Mouse (Mus musculus) ES-E14 (cell line): ENCODE results near the gene Thada. TPM values are rescaled to one million over a fixed set of nuclear protein-coding genes. Genes with fewer than 3 reads are reported as not detected.

Source experiments
- DNase-seq: peaks from one replicate; pipeline ENCODE4 v3.0.0-alpha.2; 2013; ENCODE audit warnings: low read depth, low spot score
- H3K27ac ChIP-seq: 2 replicates; pipeline ENCODE4 v1.5.1; 2012; ENCODE audit warnings: low read depth, mild to moderate bottlenecking, low read length, moderate library complexity, mixed read lengths; ENCODE audit not compliant: poor library complexity, insufficient read depth, severe bottlenecking
- H3K36me3 ChIP-seq: 2 replicates; pipeline ENCODE4 v1.6.1; 2012; ENCODE audit warnings: mild to moderate bottlenecking, low read length, moderate library complexity, mixed read lengths; ENCODE audit not compliant: control insufficient read depth, poor library complexity, insufficient read depth, severe bottlenecking
- H3K4me1 ChIP-seq, 2 experiments: fragments of 150-350 bp in 1 of 2; sonication (generic) in 1 of 2; 2 replicates each; pipeline ENCODE4 v1.6.1; 2012; ENCODE audit warnings: low read length in 2 of 2, mild to moderate bottlenecking in 1 of 2, mixed read lengths in 1 of 2; ENCODE audit not compliant: control insufficient read depth in 2 of 2, insufficient read depth in 2 of 2, poor library complexity in 1 of 2
- H3K4me3 ChIP-seq, 2 experiments: fragments of 150-350 bp in 1 of 2; sonication (generic) in 1 of 2; 2 replicates each; pipeline ENCODE4 v1.5.1; 2012; ENCODE audit warnings: low read length in 2 of 2, low read depth in 1 of 2, mild to moderate bottlenecking in 1 of 2, mixed read lengths in 1 of 2; ENCODE audit not compliant: insufficient read depth in 1 of 2, poor library complexity in 1 of 2, severe bottlenecking in 1 of 2
- H3K9ac ChIP-seq: 2 replicates; pipeline ENCODE4 v1.6.1; 2012; ENCODE audit warnings: low read depth, mild to moderate bottlenecking, low read length, mixed read lengths; ENCODE audit not compliant: poor library complexity, insufficient read depth, severe bottlenecking
- H3K9me3 ChIP-seq: fragments of 150-350 bp; sonication (generic); 2 replicates; pipeline ENCODE4 v1.6.1; 2012; ENCODE audit warnings: low read depth, mild to moderate bottlenecking, low read length; ENCODE audit not compliant: control insufficient read depth, insufficient read depth
- CHD2 ChIP-seq: IDR thresholded peaks from 2 replicates; pipeline ENCODE4 v1.6.1; 2014; ENCODE audit warnings: mild to moderate bottlenecking, low read depth, low read length, inconsistent platforms
- HCFC1 ChIP-seq: IDR thresholded peaks from 2 replicates; pipeline ENCODE4 v1.6.1; 2012; ENCODE audit warnings: low read length, inconsistent platforms, borderline replicate concordance; ENCODE audit not compliant: insufficient read depth
- MAFK ChIP-seq: IDR thresholded peaks from 2 replicates; pipeline ENCODE4 v1.6.1; 2014; ENCODE audit warnings: mild to moderate bottlenecking, low read depth, low read length, inconsistent platforms; ENCODE audit not compliant: insufficient read depth
- ZC3H11A ChIP-seq: IDR thresholded peaks from 2 replicates; pipeline ENCODE4 v1.6.1; 2012; ENCODE audit warnings: low read depth, mild to moderate bottlenecking, inconsistent platforms, low read length, borderline replicate concordance
- ZNF384 ChIP-seq: IDR thresholded peaks from 2 replicates; pipeline ENCODE4 v1.6.1; 2012; ENCODE audit warnings: low read depth, low read length, inconsistent platforms
- in situ Hi-C, 2 experiments: fragments of 600-800 bp; cut with MboI; formaldehyde crosslinking; loops; one replicate each; pipeline ENCODE4 v1.15.1; 2025; ENCODE audit warnings: low sequenced_read_pairs in 2 of 2, inconsistent platforms in 1 of 2; ENCODE audit not compliant: unreplicated experiment in 2 of 2
- total RNA-seq: library from RNA; depleted of rRNA; stranded (reverse); fragments of 300-350 nt; gene quantifications from 2 replicates; pipeline ENCODE4 v1.2.3, GENCODE M21; 2012

Thada gene
- total RNA-seq, 1 experiment: 37.4 TPM

GRCm38 (mm10) chr17:84408731-84409130, 57.3 kb downstream of the Thada start:
- H3K27ac ChIP-seq: no peak overlapping the region
- DNase-seq: no peak
- no peak overlapping the region for H3K9ac ChIP-seq
- H3K4me1 ChIP-seq: no peaks in the 10 kb centered on the region
- H3K36me3 ChIP-seq: peaks cover 5% of the 10 kb centered on the region; the same call in 1 of the 2 replicates
- H3K9me3 ChIP-seq: no peaks in the 10 kb centered on the region
- no peak for TF ChIP-seq ZNF384
- no peak for TF ChIP-seq HCFC1
- TF ChIP-seq ZC3H11A: no peak
- TF ChIP-seq MAFK: no peak
- in situ Hi-C loops: no loop called here
- H3K4me3 ChIP-seq: no peak overlapping the region

- no peak overlapping the region for H3K4me3 ChIP-seq
- peaks cover 5% of the 10 kb centered on the region for H3K36me3 ChIP-seq
- no peaks in the 10 kb centered on the region for H3K4me1 ChIP-seq
- no peak overlapping the region for H3K9ac ChIP-seq
- no peak for DNase-seq
- in situ Hi-C loops: no loop called here
- no peaks in the 10 kb centered on the region for H3K9me3 ChIP-seq
- TF ChIP-seq HCFC1 (no peak), CHD2 (no peak), ZNF384 (no peak), ZC3H11A (no peak), MAFK (no peak)
- H3K27ac ChIP-seq: no peak overlapping the region
Observed at GRCm38 (mm10) chr17:84405616-84406015, 60.4 kb downstream of the Thada start.

GRCm38 (mm10) chr17:84401796-84402195, 64.2 kb downstream of the Thada start:
- Histone ChIP-seq H3K36me3 (peaks cover 5% of the 10 kb centered on the region), H3K4me1 (no peaks in the 10 kb centered on the region), H3K4me3 (no peak overlapping the region), H3K9me3 (no peaks in the 10 kb centered on the region), H3K9ac (no peak overlapping the region), H3K27ac (no peak overlapping the region)
- DNase-seq: no peak
- no peak for TF ChIP-seq HCFC1
- TF ChIP-seq MAFK: no peak
- TF ChIP-seq ZC3H11A: no peak
- no peak for TF ChIP-seq ZNF384
- TF ChIP-seq CHD2: no peak
- in situ Hi-C loops: no loop called here

GRCm38 (mm10) chr17:84399431-84399830, 66.6 kb downstream of the Thada start:
- no peak for DNase-seq
- TF ChIP-seq CHD2 (no peak), HCFC1 (no peak), ZC3H11A (no peak), ZNF384 (no peak), MAFK (no peak)
- Histone ChIP-seq H3K4me1 (no peaks in the 10 kb centered on the region), H3K9ac (no peak overlapping the region), H3K36me3 (peaks cover 8% of the 10 kb centered on the region), H3K9me3 (no peaks in the 10 kb centered on the region), H3K27ac (no peak overlapping the region), H3K4me3 (no peak overlapping the region)
- in situ Hi-C loops: loop anchor here in 1 of 2 experiments (25.0 kb wide), 1 partner anchor 437 kb away; no protein-coding TSS in a partner anchor

- TF ChIP-seq MAFK: no peak
- TF ChIP-seq CHD2: no peak
- no peak for TF ChIP-seq ZNF384
- no peak for TF ChIP-seq ZC3H11A
- TF ChIP-seq HCFC1: no peak
- no peak for DNase-seq
- H3K9me3 ChIP-seq: no peaks in the 10 kb centered on the region
- in situ Hi-C loops: loop anchor here in 1 of 2 experiments (25.0 kb wide), 1 partner anchor 428 kb away; no protein-coding TSS in a partner anchor
- H3K4me1 ChIP-seq: no peaks in the 10 kb centered on the region
- H3K36me3 ChIP-seq: peaks cover 10% of the 10 kb centered on the region
- no peak overlapping the region for H3K4me3 ChIP-seq
- no peak overlapping the region for H3K9ac ChIP-seq
- H3K27ac ChIP-seq: no peak overlapping the region
Observed at GRCm38 (mm10) chr17:84390026-84390425, 76.0 kb downstream of the Thada start.
